Mouse (Mus musculus): ENCODE data around the gene Josd1. TPM values are rescaled to one million over a fixed set of nuclear protein-coding genes. Genes with fewer than 3 reads are reported as not detected.

The Josd1 gene
- total RNA-seq, 1 experiment: 25.3 TPM

DNA sequence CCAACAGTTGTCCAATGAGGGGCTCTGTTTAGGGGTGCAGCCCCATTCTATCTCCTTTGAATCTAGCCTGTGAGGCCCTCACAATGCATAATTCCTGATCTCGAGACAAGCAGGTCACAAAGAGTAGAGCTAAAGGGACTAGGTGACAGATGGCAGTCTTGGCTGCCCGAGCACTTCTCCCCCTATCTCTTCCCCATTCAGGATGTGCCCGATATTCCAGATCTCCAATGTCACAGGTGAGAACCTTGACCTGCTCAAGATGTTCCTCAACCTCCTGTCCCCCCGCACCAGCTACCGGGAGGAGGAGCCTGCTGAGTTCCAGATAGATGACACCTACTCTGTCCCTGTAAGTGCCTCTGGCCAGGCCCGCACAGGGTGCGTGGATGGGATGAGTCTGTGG is 27.9 kb upstream of the Josd1 start:
- Histone ChIP-seq H3K9me3 (ENCODE audit: control insufficient read depth, insufficient read depth, low read depth, low read length) (no peaks in the 10 kb centered on the region), H3K4me3 (ENCODE audit: insufficient read depth in 1 of 2, low read depth in 1 of 2, low read length in 2 of 2, poor library complexity in 1 of 2, severe bottlenecking in 1 of 2) (no peak overlapping the region), H3K4me1 (ENCODE audit: control insufficient read depth in 2 of 2, insufficient read depth in 2 of 2, low read length in 2 of 2, poor library complexity in 1 of 2) (no peaks in the 10 kb centered on the region), H3K9ac (ENCODE audit: insufficient read depth, low read depth, low read length, poor library complexity, severe bottlenecking) (no peak overlapping the region), H3K27ac (ENCODE audit: insufficient read depth, low read depth, low read length, poor library complexity, severe bottlenecking) (no peak overlapping the region; the same call in 1 of the 2 replicates), H3K36me3 (ENCODE audit: control insufficient read depth, insufficient read depth, low read length, poor library complexity, severe bottlenecking) (peaks cover 67% of the 10 kb centered on the region)
- no peak for TF ChIP-seq HCFC1 (IDR thresholded peaks at IDR 0.05; ENCODE audit: borderline replicate concordance, insufficient read depth, low read length)
- no peak for TF ChIP-seq ZNF384 (IDR thresholded peaks at IDR 0.05; ENCODE audit: low read depth, low read length)
- TF ChIP-seq CHD2 (IDR thresholded peaks at IDR 0.05; ENCODE audit: low read depth, low read length): no peak
- no peak for TF ChIP-seq MAFK (IDR thresholded peaks at IDR 0.05; ENCODE audit: insufficient read depth, low read depth, low read length)
- TF ChIP-seq ZC3H11A (IDR thresholded peaks at IDR 0.05; ENCODE audit: borderline replicate concordance, low read depth, low read length): no peak
- in situ Hi-C loops (cut with MboI; ENCODE audit: low sequenced_read_pairs in 2 of 2, unreplicated experiment in 2 of 2): no loop called here
- no peak for DNase-seq (ENCODE audit: low read depth, low spot score)

GRCm38 (mm10) chr15:79708229-79708822 is 20.6 kb upstream of the Josd1 start:
- DNase-seq (ENCODE audit: low read depth, low spot score): peak; percentile 19
- Histone ChIP-seq H3K27ac (ENCODE audit: insufficient read depth, low read depth, low read length, poor library complexity, severe bottlenecking) (no peak overlapping the region; the same call in 1 of the 2 replicates), H3K9me3 (ENCODE audit: control insufficient read depth, insufficient read depth, low read depth, low read length) (no peaks in the 10 kb centered on the region), H3K36me3 (ENCODE audit: control insufficient read depth, insufficient read depth, low read length, poor library complexity, severe bottlenecking) (peaks cover 48% of the 10 kb centered on the region), H3K9ac (ENCODE audit: insufficient read depth, low read depth, low read length, poor library complexity, severe bottlenecking) (no peak overlapping the region), H3K4me3 (ENCODE audit: insufficient read depth in 1 of 2, low read depth in 1 of 2, low read length in 2 of 2, poor library complexity in 1 of 2, severe bottlenecking in 1 of 2) (no peak overlapping the region), H3K4me1 (ENCODE audit: control insufficient read depth in 2 of 2, insufficient read depth in 2 of 2, low read length in 2 of 2, poor library complexity in 1 of 2) (no peaks in the 10 kb centered on the region)
- in situ Hi-C loops (cut with MboI; ENCODE audit: low sequenced_read_pairs in 2 of 2, unreplicated experiment in 2 of 2): no loop called here
- TF ChIP-seq MAFK (IDR thresholded peaks at IDR 0.05; ENCODE audit: insufficient read depth, low read depth, low read length) (no peak), HCFC1 (IDR thresholded peaks at IDR 0.05; ENCODE audit: borderline replicate concordance, insufficient read depth, low read length) (no peak), ZNF384 (IDR thresholded peaks at IDR 0.05; ENCODE audit: low read depth, low read length) (no peak), ZC3H11A (IDR thresholded peaks at IDR 0.05; ENCODE audit: borderline replicate concordance, low read depth, low read length) (no peak), CHD2 (IDR thresholded peaks at IDR 0.05; ENCODE audit: low read depth, low read length) (no peak)

- Histone ChIP-seq H3K9ac (ENCODE audit: insufficient read depth, low read depth, low read length, poor library complexity, severe bottlenecking) (no peak overlapping the region), H3K27ac (ENCODE audit: insufficient read depth, low read depth, low read length, poor library complexity, severe bottlenecking) (no peak overlapping the region), H3K4me3 (ENCODE audit: insufficient read depth in 1 of 2, low read depth in 1 of 2, low read length in 2 of 2, poor library complexity in 1 of 2, severe bottlenecking in 1 of 2) (no peak overlapping the region), H3K9me3 (ENCODE audit: control insufficient read depth, insufficient read depth, low read depth, low read length) (no peaks in the 10 kb centered on the region), H3K4me1 (ENCODE audit: control insufficient read depth in 2 of 2, insufficient read depth in 2 of 2, low read length in 2 of 2, poor library complexity in 1 of 2) (no peaks in the 10 kb centered on the region), H3K36me3 (ENCODE audit: control insufficient read depth, insufficient read depth, low read length, poor library complexity, severe bottlenecking) (peaks cover 36% of the 10 kb centered on the region; the same call in 1 of the 2 replicates)
- DNase-seq (ENCODE audit: low read depth, low spot score): no peak
- in situ Hi-C loops (cut with MboI; ENCODE audit: low sequenced_read_pairs in 2 of 2, unreplicated experiment in 2 of 2): no loop called here
- no peak for TF ChIP-seq ZNF384 (IDR thresholded peaks at IDR 0.05; ENCODE audit: low read depth, low read length)
- TF ChIP-seq HCFC1 (IDR thresholded peaks at IDR 0.05; ENCODE audit: borderline replicate concordance, insufficient read depth, low read length): no peak
- TF ChIP-seq CHD2 (IDR thresholded peaks at IDR 0.05; ENCODE audit: low read depth, low read length): no peak
- no peak for TF ChIP-seq MAFK (IDR thresholded peaks at IDR 0.05; ENCODE audit: insufficient read depth, low read depth, low read length)
- TF ChIP-seq ZC3H11A (IDR thresholded peaks at IDR 0.05; ENCODE audit: borderline replicate concordance, low read depth, low read length): no peak
These were observed 19.0 kb upstream of the Josd1 start for GRCm38 (mm10) chr15:79706603-79707214.

- Histone ChIP-seq H3K9ac (ENCODE audit: insufficient read depth, low read depth, low read length, poor library complexity, severe bottlenecking) (no peak overlapping the region), H3K36me3 (ENCODE audit: control insufficient read depth, insufficient read depth, low read length, poor library complexity, severe bottlenecking) (peaks cover 6% of the 10 kb centered on the region; the same call in 1 of the 2 replicates), H3K4me3 (ENCODE audit: insufficient read depth in 1 of 2, low read depth in 1 of 2, low read length in 2 of 2, poor library complexity in 1 of 2, severe bottlenecking in 1 of 2) (no peak overlapping the region), H3K9me3 (ENCODE audit: control insufficient read depth, insufficient read depth, low read depth, low read length) (no peaks in the 10 kb centered on the region), H3K4me1 (ENCODE audit: control insufficient read depth in 2 of 2, insufficient read depth in 2 of 2, low read length in 2 of 2, poor library complexity in 1 of 2) (peaks cover 3 to 8% of the 10 kb centered on the region in 2 experiments; a peak in 2 of 4 replicates), H3K27ac (ENCODE audit: insufficient read depth, low read depth, low read length, poor library complexity, severe bottlenecking) (no peak overlapping the region)
- DNase-seq (ENCODE audit: low read depth, low spot score): no peak
- TF ChIP-seq CHD2 (IDR thresholded peaks at IDR 0.05; ENCODE audit: low read depth, low read length) (no peak), HCFC1 (IDR thresholded peaks at IDR 0.05; ENCODE audit: borderline replicate concordance, insufficient read depth, low read length) (no peak), ZNF384 (IDR thresholded peaks at IDR 0.05; ENCODE audit: low read depth, low read length) (no peak), MAFK (IDR thresholded peaks at IDR 0.05; ENCODE audit: insufficient read depth, low read depth, low read length) (no peak), ZC3H11A (IDR thresholded peaks at IDR 0.05; ENCODE audit: borderline replicate concordance, low read depth, low read length) (no peak)
- in situ Hi-C loops (cut with MboI; ENCODE audit: low sequenced_read_pairs in 2 of 2, unreplicated experiment in 2 of 2): no loop called here
These were observed 10.0 kb upstream of the Josd1 start for GRCm38 (mm10) chr15:79697558-79698187.
